Comparison of ENCODE assay signal across 8 mouse cellular contexts in the genomic region with DNA sequence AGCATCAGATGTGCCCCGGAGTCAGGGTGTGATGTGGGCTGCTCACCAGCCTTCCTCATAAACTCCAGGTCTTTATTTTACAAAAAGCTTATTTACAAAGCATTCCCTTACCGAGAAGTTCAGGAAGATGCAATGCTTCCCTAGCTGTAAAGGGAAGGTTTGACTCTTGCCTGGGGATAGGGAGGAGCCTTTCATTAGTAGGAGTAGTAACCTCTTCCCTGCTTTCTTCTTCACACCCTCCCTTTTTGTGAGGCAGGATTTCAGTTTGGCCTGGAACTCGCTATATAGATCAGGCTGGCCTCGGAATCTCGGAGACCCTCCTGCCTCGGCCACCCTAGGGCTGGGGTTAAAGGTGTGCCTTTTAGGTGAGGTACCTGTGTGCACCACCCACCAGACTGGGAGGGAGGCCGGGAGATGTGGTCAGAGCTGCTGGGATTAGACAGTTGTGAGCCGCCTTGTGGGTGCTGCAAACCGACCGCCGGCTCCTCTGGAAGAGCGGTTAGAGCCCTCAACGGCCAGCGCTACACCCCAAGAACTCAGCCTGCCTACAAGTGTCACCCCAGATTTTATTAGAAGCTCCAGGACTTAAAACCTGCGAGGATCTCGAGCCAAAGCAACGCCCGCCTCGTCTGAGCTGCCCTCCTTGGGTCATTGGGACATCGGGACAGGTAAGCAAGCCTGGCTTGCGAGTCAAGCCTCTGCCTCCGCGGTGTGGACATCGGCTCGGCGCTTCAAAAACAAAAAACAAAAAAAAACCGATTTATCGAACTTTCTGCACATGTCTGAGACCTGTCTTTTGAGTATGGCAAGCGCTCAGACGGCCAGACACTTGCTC. TPM values are rescaled to one million over a fixed set of nuclear protein-coding genes. Genes with fewer than 3 reads are reported as not detected.
A peak's percentile ranks its signal among the peaks of the same experiment; 100 is the strongest.
DNase-seq lines count a peak whose midpoint lies in the region; ATAC-seq and TF ChIP-seq lines count a peak whose summit lies in the region.

A gene (plus strand): TSS at position 273 of the 835 bp plus-strand sequence.

- 38% methylated on average over 30 of the region's 30 CpGs for WGBS in intestine, embryonic 14.5 days
- WGBS in neural tube, embryonic 15.5 days = 44% methylated on average over 30 of the region's 30 CpGs

- peaks cover 4% of the 10 kb centered on the region; the same call in 1 of the 2 replicates for H3K27me3 ChIP-seq in E14TG2a.4 (ENCODE audit: insufficient read depth, low read length)
- no peaks in the 10 kb centered on the region for H3K27me3 ChIP-seq in intestine, embryonic 14.5 days (replicated peaks; ENCODE audit: control insufficient read depth, insufficient read depth, low read length)
- H3K27me3 ChIP-seq in neural tube, embryonic 15.5 days (replicated peaks) = no peaks in the 10 kb centered on the region

- ATAC-seq in cerebellum, adult (ENCODE audit: insufficient number of reproducible peaks, low FRiP score, low TSS enrichment) = peak; percentile 7; the same call in 1 of the 2 replicates
- ATAC-seq in intestine, embryonic 14.5 days (replicated peaks; ENCODE audit: low FRiP score, low TSS enrichment, low read depth) = 0 out of 2 replicates have a peak, but pooled peaks have one; percentile 0
- peak; percentile 2; the same call in 1 of the 2 replicates for ATAC-seq in neural tube, embryonic 15.5 days (ENCODE audit: low FRiP score)

- H3K4me1 ChIP-seq in E14TG2a.4 (replicated peaks; ENCODE audit: low read depth, low read length) = peaks cover 69% of the 10 kb centered on the region
- H3K4me1 ChIP-seq in intestine, embryonic 14.5 days (replicated peaks; ENCODE audit: control insufficient read depth, insufficient read depth, low read length) = peaks cover 24% of the 10 kb centered on the region
- H3K4me1 ChIP-seq in neural tube, embryonic 15.5 days = peaks cover 33% of the 10 kb centered on the region

- TF ChIP-seq CTCF in E14TG2a.4 (conservative IDR thresholded peaks at IDR 0.05; ENCODE audit: low read length) = no peak

- H3K27ac ChIP-seq in intestine, embryonic 14.5 days (ENCODE audit: low read depth) = peak within 1 kb of the TSS; percentile 93
- peak within 1 kb of the TSS; percentile 98 for H3K27ac ChIP-seq in neural tube, embryonic 15.5 days (replicated peaks)

- H3K36me3 ChIP-seq in E14TG2a.4 (ENCODE audit: insufficient read depth, low read length) = peaks cover 26% of the 10 kb centered on the region
- no peaks in the 10 kb centered on the region for H3K36me3 ChIP-seq in intestine, embryonic 14.5 days (ENCODE audit: control insufficient read depth, insufficient read depth, low read length)
- H3K36me3 ChIP-seq in neural tube, embryonic 15.5 days = no peaks in the 10 kb centered on the region

- H3K9me3 ChIP-seq in E14TG2a.4 (ENCODE audit: low read length) = no peaks in the 10 kb centered on the region
- no peaks in the 10 kb centered on the region for H3K9me3 ChIP-seq in intestine, embryonic 14.5 days (ENCODE audit: control insufficient read depth, low read length)
- no peaks in the 10 kb centered on the region for H3K9me3 ChIP-seq in neural tube, embryonic 15.5 days (replicated peaks)

- H3K9ac ChIP-seq in intestine, embryonic 14.5 days (ENCODE audit: low read length) = peak within 1 kb of the TSS; percentile 94
- H3K9ac ChIP-seq in neural tube, embryonic 15.5 days (replicated peaks) = peak within 1 kb of the TSS; percentile 97

- H3K4me3 ChIP-seq in E14TG2a.4 (replicated peaks; ENCODE audit: low read length) = peak within 1 kb of the TSS; percentile 93
- H3K4me3 ChIP-seq in intestine, embryonic 14.5 days (ENCODE audit: low read depth, low read length) = peak within 1 kb of the TSS; percentile 98
- peak within 1 kb of the TSS; percentile 98 for H3K4me3 ChIP-seq in neural tube, embryonic 15.5 days (replicated peaks)

- H3K4me2 ChIP-seq in intestine, embryonic 14.5 days (ENCODE audit: low read length) = peak within 1 kb of the TSS; percentile 50
- H3K4me2 ChIP-seq in neural tube, embryonic 15.5 days = peak within 1 kb of the TSS; percentile 75

- DNase-seq in cerebellum, postnatal 4 days (ENCODE audit: low spot score in 2 of 2) = no peak
- peak; percentile 68 for DNase-seq in cerebellum, adult 9-11 months
- peak in 1 of 2 experiments; percentile 14 for DNase-seq in gastrocnemius, postnatal 4 days (ENCODE audit: low spot score in 2 of 2)
- DNase-seq in intestine, embryonic 14.5 days (ENCODE audit: low spot score) = no peak
- peak; percentile 9 for DNase-seq in liver

RNA-seq across cellular contexts. Expression of the gene that starts here (rescaled TPM):
- total RNA-seq in gastrocnemius, postnatal 4 days (2021) = 10 to 100 TPM; 53.6 to 55.8 TPM
- 13.7 and 13.9 TPM in 2 replicates for polyA plus RNA-seq in intestine, embryonic 14.5 days (2014; fragmentation: Nextera tagmentation; extraction: Ambion mirVana)
- polyA plus RNA-seq in neural tube, embryonic 15.5 days (2015; fragmentation: Nextera tagmentation; extraction: Ambion mirVana) = 7.2 and 8.2 TPM in 2 replicates

Comparison
In these comparisons a context has a peak if more than half of its experiments do, and no peak if none do; other contexts are left out.
1. DNase-seq: peak in cerebellum, adult 9-11 months (single experiment) and liver (single experiment); none in cerebellum, postnatal 4 days (0 of 2) and intestine, embryonic 14.5 days (single experiment).
2. Peak in every context shown above with its lines, with median percentiles within 50 percentile points of each other: ATAC-seq and H3K4me3 ChIP-seq.